Mouse (Mus musculus) ovary, postnatal 10 days (tissue): Measurements from ENCODE around the gene Kazald1.
A peak's percentile ranks its signal among the peaks of the same experiment; 100 is the strongest.
"Not testable (repeated sequence)": the region's sequence is repeated elsewhere in the genome, so short reads cannot be mapped to it uniquely, and the experiment has no call there.

ENCODE experiments used
- DNase-seq: peaks from one replicate; pipeline ENCODE4 v3.0.0; 2022; ENCODE audit warnings: low spot score

Kazald1 gene

GRCm38 (mm10) chr19:45074580-45075322 lies at the start of gene Kazald1:
Gene Kazald1 (plus strand): TSS chr19:45075241.
- DNase-seq: peak; percentile 95

- no peak for DNase-seq
These were observed 49.0 kb upstream of the Kazald1 start for GRCm38 (mm10) chr19:45025937-45026568.

- DNase-seq: no peak
These were observed 47.9 kb upstream of the Kazald1 start for GRCm38 (mm10) chr19:45026958-45027670.

- DNase-seq: no peak
These were observed 47.2 kb upstream of the Kazald1 start for GRCm38 (mm10) chr19:45027848-45028247.

GRCm38 (mm10) chr19:45028746-45029145 lies 46.3 kb upstream of the Kazald1 start:
- DNase-seq: no peak

- no peak for DNase-seq
These were observed 45.5 kb upstream of the Kazald1 start for GRCm38 (mm10) chr19:45029571-45029970.

- DNase-seq: no peak
These were observed 44.9 kb upstream of the Kazald1 start for GRCm38 (mm10) chr19:45030111-45030510.

GRCm38 (mm10) chr19:45030746-45031693 lies 44.0 kb upstream of the Kazald1 start:
- no peak for DNase-seq

GRCm38 (mm10) chr19:45031780-45032179 lies 43.3 kb upstream of the Kazald1 start:
- no peak for DNase-seq

- no peak for DNase-seq
These were observed 42.3 kb upstream of the Kazald1 start for GRCm38 (mm10) chr19:45032570-45033332.

GRCm38 (mm10) chr19:45036867-45037266 lies 38.2 kb upstream of the Kazald1 start:
- DNase-seq: no peak

GRCm38 (mm10) chr19:45038198-45038597 lies 36.8 kb upstream of the Kazald1 start:
- DNase-seq: not testable (repeated sequence)

GRCm38 (mm10) chr19:45040214-45040613 lies 34.8 kb upstream of the Kazald1 start:
- no peak for DNase-seq

- DNase-seq: no peak
These were observed 30.6 kb upstream of the Kazald1 start for GRCm38 (mm10) chr19:45044389-45044927.

GRCm38 (mm10) chr19:45045236-45045635 lies 29.8 kb upstream of the Kazald1 start:
- DNase-seq: no peak

- DNase-seq: no peak
These were observed 29.4 kb upstream of the Kazald1 start, which contains the start of gene Pdzd7 for GRCm38 (mm10) chr19:45045651-45046050. Gene Pdzd7 (minus strand): TSS chr19:45045717.

- DNase-seq: peak; percentile 44
These were observed 28.3 kb upstream of the Kazald1 start for GRCm38 (mm10) chr19:45046523-45047321.

GRCm38 (mm10) chr19:45047417-45047934 lies 27.6 kb upstream of the Kazald1 start, which contains the start of gene Sfxn3:
Gene Sfxn3 (plus strand): TSS chr19:45047503.
- peak; percentile 87 for DNase-seq

- DNase-seq: no peak
These were observed 27.0 kb upstream of the Kazald1 start for GRCm38 (mm10) chr19:45047935-45048643.
